Mouse (Mus musculus) effector memory CD4-positive, alpha-beta T cell, adult 7 months (primary cell): Measurements from ENCODE around the gene Zfp651. TPM values are rescaled to one million over a fixed set of nuclear protein-coding genes. Genes with fewer than 3 reads are reported as not detected.

Experiments used
- polyA plus RNA-seq: library from polyadenylated mRNA; unstranded; fragments of 100-300 nt; shearing (Covaris generic); gene quantifications from one replicate; pipeline ENCODE4 v1.2.1, GENCODE M21; 2017

Gene Zfp651
- polyA plus RNA-seq = 0.17 TPM

DNA sequence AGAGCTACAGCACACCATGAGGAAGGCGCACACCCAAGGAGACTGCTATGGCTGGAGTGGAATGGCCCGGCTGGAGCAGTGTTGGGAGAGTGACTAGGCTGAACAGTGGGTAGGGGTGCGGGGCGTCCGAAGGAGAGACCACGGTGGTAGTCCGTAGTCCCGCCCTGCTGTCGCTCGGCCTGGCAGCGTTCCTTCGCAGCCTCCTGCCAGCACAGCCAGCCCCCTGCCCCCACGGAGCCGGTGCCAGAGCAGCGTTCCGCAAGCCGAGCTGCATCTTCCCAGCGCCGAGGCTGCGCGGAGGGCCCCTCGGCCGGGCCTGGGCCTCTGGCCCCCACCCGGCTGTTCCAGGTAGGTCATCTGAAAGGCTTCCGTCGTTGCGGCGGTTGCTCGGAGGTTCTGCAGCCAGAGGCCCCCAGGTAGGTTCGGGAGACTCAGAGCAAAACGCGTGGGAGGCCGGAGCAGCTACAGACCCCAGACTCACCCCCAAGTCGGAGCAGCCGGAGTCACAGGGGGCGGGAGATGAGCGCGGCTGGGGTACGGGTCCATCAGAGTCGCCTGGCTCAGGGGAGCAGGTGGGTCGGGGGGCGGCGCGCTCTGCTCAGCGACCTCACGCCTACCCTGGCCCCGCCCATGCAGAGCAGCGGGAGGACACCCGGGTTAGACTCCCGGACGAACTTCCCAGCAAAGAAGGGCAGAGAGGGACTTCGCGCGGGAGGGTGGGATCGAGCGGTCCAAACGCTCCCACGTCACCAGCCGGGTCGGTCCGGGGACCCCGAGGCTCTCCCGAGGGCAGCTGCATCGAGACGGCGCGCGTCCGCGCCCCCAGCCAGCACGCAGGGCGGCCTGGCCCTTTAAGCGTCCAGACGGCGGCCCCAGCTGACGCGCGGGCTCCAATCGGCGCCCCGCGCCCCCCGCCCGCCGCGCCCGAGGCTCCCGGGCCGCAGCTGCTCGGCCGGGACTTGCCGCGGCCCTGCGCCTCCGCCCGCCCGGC, at the start of gene Zfp651:
TSS of gene Zfp651 (plus strand) at position 240 of the 991 bp plus-strand sequence.

DNA sequence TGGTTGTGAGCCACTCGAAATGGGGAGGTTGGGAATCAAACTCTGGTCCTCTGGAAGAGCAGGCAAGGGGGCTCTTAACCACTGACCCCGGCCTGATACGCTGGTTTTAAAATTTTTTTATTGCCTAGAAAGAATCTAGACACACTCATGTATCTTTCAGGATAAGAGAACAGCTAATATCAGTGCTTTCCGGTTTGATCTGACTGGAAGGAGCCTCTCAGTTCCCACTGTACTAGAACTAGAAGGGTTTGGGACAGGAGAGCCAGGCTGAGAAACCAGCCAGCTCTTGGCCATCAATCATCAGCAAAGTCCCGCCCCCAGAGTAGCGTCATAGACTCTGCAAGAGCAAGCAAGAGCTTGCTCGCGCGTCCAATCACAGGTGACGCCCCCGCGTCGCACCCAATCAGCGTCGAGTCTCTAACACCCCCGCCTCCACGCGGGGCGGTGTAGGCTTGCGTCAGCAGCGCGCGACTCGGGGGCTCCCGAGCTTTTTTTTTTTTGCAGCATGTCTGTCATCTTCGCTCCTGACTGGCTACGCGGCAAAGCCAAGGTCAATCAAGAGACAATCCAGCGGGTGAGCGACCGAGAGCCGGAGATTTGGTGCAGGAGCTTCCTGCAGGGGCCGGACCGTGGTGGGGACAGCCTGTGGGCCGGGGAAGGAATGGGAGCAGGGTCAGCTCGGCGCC, 49.1 kb upstream of the Zfp651 start, which contains the start of gene Ss18l2:
TSS of gene Ss18l2 (plus strand) at position 432 of the 686 bp plus-strand sequence.

DNA sequence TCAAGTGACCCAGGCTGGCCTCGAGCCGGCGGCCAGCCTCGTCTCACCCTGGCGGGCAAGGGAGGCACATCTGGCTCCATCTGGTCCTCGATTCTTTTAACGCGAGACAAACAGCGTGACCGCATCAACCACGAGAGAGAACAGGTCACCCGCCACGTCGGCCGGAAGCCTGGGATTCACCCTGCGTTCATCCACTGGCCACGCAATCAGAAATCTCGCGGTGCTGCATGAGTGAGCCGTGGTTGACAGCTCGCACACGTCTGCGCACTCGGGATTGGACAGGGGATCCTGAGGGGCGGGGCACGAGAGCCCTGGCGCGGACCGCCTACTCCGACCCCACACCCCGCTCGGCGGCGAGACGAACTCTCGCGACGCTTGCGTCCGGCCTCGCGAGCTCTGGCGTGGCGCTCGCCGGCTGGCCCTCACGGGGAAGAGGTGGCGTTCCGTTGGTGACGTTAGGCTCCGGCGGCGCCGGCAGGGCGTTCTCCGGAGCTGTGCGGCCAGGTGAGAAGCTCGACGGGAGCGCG, 40.3 kb upstream of the Zfp651 start, which contains the start of gene Nktr:
TSS of gene Nktr (plus strand) at position 378 of the 527 bp plus-strand sequence.

DNA sequence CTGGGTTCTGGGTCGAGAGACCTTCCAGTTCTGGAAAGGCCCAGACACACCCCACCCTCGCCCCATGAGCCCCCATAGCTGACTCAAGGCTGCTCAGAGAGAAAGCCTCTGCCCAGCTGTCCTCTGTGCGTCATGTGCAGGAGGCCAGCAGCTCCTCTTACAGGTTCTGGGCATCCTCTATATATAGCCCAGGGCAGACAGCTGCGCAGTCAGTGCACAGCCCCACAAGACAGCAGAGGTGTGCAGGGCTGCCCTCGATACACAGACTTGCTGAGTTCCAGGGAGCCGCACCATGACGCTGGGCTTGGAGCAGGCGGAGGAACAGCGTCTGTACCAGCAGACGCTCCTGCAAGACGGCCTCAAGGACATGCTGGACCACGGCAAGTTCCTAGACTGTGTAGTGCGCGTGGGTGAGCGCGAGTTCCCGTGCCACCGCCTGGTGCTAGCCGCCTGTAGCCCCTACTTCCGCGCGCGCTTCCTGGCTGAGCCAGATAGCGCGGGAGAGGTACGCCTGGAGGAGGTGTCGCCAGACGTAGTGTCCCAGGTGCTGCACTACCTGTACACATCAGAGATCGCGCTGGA, 18.4 kb downstream of the Zfp651 start, which contains the start of gene Klhl40:
TSS of gene Klhl40 (plus strand) at position 124 of the 582 bp plus-strand sequence.

DNA sequence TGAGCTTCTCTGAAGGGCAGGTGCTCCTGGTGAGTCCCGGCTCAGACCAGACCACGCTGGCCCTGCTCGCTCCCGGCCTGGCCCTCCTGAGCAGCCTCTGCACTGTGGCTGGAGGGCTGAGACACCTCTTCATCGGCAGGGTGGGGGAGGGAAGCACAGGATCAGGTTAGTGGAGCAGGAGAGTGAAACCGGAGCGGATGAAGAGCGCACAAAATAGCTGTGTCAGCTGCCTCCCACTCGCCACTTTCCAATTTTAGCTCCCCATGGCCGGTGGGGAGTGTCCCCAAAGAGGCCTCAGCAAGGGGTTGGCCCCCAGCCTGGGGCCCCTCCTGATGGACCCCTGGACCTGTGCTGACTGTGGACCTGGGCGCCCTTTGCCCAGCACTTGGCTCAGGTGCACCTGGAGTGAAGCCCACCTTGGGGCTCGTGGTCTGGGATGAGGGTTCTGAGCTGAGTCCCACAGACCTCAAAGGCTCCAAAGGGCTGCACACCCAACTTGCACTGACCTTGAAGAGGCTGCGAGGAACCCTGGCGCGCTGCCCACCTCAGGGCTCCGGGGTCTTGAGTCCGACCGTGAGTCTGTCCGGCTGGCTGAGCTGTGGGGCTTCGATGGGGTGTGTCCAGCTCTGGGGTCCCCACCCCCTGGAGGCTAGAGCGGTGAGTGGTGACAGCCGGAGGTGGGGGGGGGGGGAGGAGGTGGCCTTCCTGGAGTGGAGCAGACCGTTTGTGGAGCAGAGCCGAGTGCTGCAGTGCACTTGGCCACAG, 32.8 kb downstream of the Zfp651 start, which contains the start of gene Hhatl:
TSS of gene Hhatl (minus strand) at position 751 of the 765 bp plus-strand sequence.

Other genes starting within 250 kb of the Zfp651 start
- not detected for gene Lyzl4, start 117.2 kb upstream of the Zfp651 start, polyA plus RNA-seq
- gene Vipr1, start 116.6 kb upstream of the Zfp651 start, polyA plus RNA-seq = 17.3 TPM
- gene Sec22c, start 53.8 kb upstream of the Zfp651 start, polyA plus RNA-seq = 18.2 TPM
- 14.7 TPM for gene Ss18l2, start 49.0 kb upstream of the Zfp651 start, polyA plus RNA-seq
- gene Nktr, start 40.2 kb upstream of the Zfp651 start, polyA plus RNA-seq = 138 TPM
- gene Klhl40, start 18.3 kb downstream of the Zfp651 start, polyA plus RNA-seq = not detected
- 0.22 TPM for gene Hhatl, start 33.2 kb downstream of the Zfp651 start, polyA plus RNA-seq
- gene Ccdc13, start 80.1 kb downstream of the Zfp651 start, polyA plus RNA-seq = not detected
- gene Higd1a, start 99.0 kb downstream of the Zfp651 start, polyA plus RNA-seq = 110 TPM
- not detected for gene Ackr2, start 139.0 kb downstream of the Zfp651 start, polyA plus RNA-seq
- gene Cyp8b1, start 157.0 kb downstream of the Zfp651 start, polyA plus RNA-seq = 0.39 TPM
- not detected for gene Fam198a, start 191.7 kb downstream of the Zfp651 start, polyA plus RNA-seq
- gene Pomgnt2, start 237.8 kb downstream of the Zfp651 start, polyA plus RNA-seq = not detected